Mouse (Mus musculus) kidney, adult 18-20 months (tissue): ENCODE data around the gene Atg14.

Source experiments
- DNase-seq: peaks from one replicate; pipeline ENCODE4 v3.0.0; 2021

Gene Atg14

GRCm38 (mm10) chr14:47498632-47499031 is 71.8 kb downstream of the Atg14 start:
- no peak for DNase-seq

GRCm38 (mm10) chr14:47497166-47497565 is 73.3 kb downstream of the Atg14 start:
- no peak for DNase-seq

GRCm38 (mm10) chr14:47495951-47496350 is 74.5 kb downstream of the Atg14 start:
- DNase-seq = no peak

- no peak for DNase-seq
These were observed 76.7 kb downstream of the Atg14 start for GRCm38 (mm10) chr14:47493592-47494361.
